Mouse (Mus musculus) myocyte (in vitro differentiated cells): ENCODE measurements at regions not wholly inside any gene's neighbourhood (a gene's known extent, or its start where the extent isn't known, plus 50 kb on each side); places are given as distances from the start of the nearest gene placed in this dataset.

Source experiments
- MAX ChIP-seq: IDR thresholded peaks from one replicate; pipeline ENCODE4 v1.6.1; 2011; ENCODE audit warnings: low read depth, mild to moderate bottlenecking, control low read depth
- USF1 ChIP-seq: IDR thresholded peaks from one replicate; pipeline ENCODE4 v1.6.1; 2011; ENCODE audit warnings: low read depth, mild to moderate bottlenecking, control low read depth, moderate library complexity

- TF ChIP-seq MAX (no peak), USF1 (no peak)
Observed at GRCm38 (mm10) chr5:77576881-77577280, 169.0 kb upstream of the Igfbp7 start.
